Comparison of ENCODE assay signal across 8 mouse cellular contexts in the genomic region with DNA sequence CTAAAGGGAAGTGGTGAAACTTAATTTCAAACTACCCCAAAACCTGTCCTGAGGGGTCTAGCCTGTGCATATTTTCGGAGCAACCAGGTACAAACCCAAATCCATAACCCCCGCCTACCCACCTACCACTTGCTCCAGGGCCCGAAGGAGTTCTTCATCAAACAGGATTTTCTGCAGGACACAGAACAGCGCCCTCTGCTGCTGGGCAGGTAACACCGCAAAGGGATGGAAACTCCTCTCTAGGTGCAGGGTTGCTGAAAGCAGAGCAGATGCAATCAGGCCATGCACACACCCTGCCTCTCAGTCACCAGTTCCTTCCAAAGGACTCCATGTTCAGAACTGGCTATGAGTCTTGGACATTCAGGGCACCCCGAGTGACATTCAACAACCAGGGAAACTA. TPM values are rescaled to one million over a fixed set of nuclear protein-coding genes. Genes with fewer than 3 reads are reported as not detected.
DNase-seq lines count a peak whose midpoint lies in the region; ATAC-seq and TF ChIP-seq lines count a peak whose summit lies in the region.
"Had no signal": no experiment of that assay in that cellular context is flagged by ENCODE, and none has a peak within 500 bp of the region (broad histone marks: within the 10 kb centered on the region; RNA-seq: fewer than 3 reads in every experiment).

No protein-coding gene starts in this region.

- 35% methylated on average over 6 of the region's 6 CpGs for WGBS in liver, embryonic 13.5 days (ENCODE audit: insufficient replicate concordance)

- no peak overlapping the region for H3K27ac ChIP-seq in ES-Bruce4 (ENCODE audit: insufficient read depth, low read length)
- no peak overlapping the region for H3K27ac ChIP-seq in embryonic fibroblast, embryonic 13.5 days (ENCODE audit: insufficient read depth, low read length)
- H3K27ac ChIP-seq in liver, embryonic 13.5 days = no peak overlapping the region

- no peaks in the 10 kb centered on the region for H3K36me3 ChIP-seq in ES-Bruce4 (ENCODE audit: control insufficient read depth, insufficient read depth, low read length, poor library complexity, severe bottlenecking)
- no peaks in the 10 kb centered on the region for H3K36me3 ChIP-seq in liver, embryonic 13.5 days

- H3K4me1 ChIP-seq in ES-Bruce4 (ENCODE audit: control insufficient read depth, insufficient read depth, low read length) = no peaks in the 10 kb centered on the region
- peaks cover 4% of the 10 kb centered on the region; the same call in 1 of the 2 replicates for H3K4me1 ChIP-seq in embryonic fibroblast, embryonic 13.5 days (ENCODE audit: control insufficient read depth, insufficient read depth, low read length)
- H3K4me1 ChIP-seq in liver, embryonic 13.5 days (replicated peaks) = no peaks in the 10 kb centered on the region

- no peak for TF ChIP-seq EP300 in ES-Bruce4 (IDR thresholded peaks at IDR 0.05; ENCODE audit: insufficient read depth, low read depth, low read length)

- ATAC-seq in liver, embryonic 13.5 days (ENCODE audit: low read depth) = no peak

- TF ChIP-seq CTCF in ES-Bruce4 (IDR thresholded peaks at IDR 0.05; ENCODE audit: low read depth, low read length) = peak; percentile 91
- peak; percentile 69; the same call in 1 of the 2 replicates for TF ChIP-seq CTCF in embryonic fibroblast, embryonic 13.5 days (IDR thresholded peaks at IDR 0.05; ENCODE audit: borderline replicate concordance, insufficient read depth, low read length)

- H3K9ac ChIP-seq in ES-Bruce4 (ENCODE audit: low read depth, poor library complexity, severe bottlenecking) = no peak overlapping the region
- H3K9ac ChIP-seq in liver, embryonic 13.5 days = no peak overlapping the region

- H3K27me3 ChIP-seq in ES-Bruce4 (ENCODE audit: control insufficient read depth, insufficient read depth, low read length, poor library complexity, severe bottlenecking) = no peaks in the 10 kb centered on the region
- no peaks in the 10 kb centered on the region for H3K27me3 ChIP-seq in liver, embryonic 13.5 days

- H3K4me2 ChIP-seq in liver, embryonic 13.5 days = no peak overlapping the region

- no peak for TF ChIP-seq POLR2A in ES-Bruce4 (IDR thresholded peaks at IDR 0.05; ENCODE audit: insufficient read depth, low read length)
- no peak for TF ChIP-seq POLR2A in embryonic fibroblast, embryonic 13.5 days (IDR thresholded peaks at IDR 0.05; ENCODE audit: low read depth, low read length)

- H3K4me3 ChIP-seq in ES-Bruce4 (ENCODE audit: low read depth, low read length) = no peak overlapping the region
- no peak overlapping the region for H3K4me3 ChIP-seq in embryonic fibroblast, embryonic 13.5 days (ENCODE audit: insufficient read depth, low read length)
- no peak overlapping the region for H3K4me3 ChIP-seq in liver, embryonic 13.5 days (replicated peaks)
- H3K4me3 ChIP-seq: erythroblast, embryonic 14.5 days had no signal

- H3K9me3 ChIP-seq in ES-Bruce4 (replicated peaks; ENCODE audit: control insufficient read depth, insufficient read depth, low read length, poor library complexity, severe bottlenecking) = no peaks in the 10 kb centered on the region; the same call in 1 of the 2 replicates
- H3K9me3 ChIP-seq in liver, embryonic 13.5 days (replicated peaks) = no peaks in the 10 kb centered on the region

- peak; percentile 30 to 48 for DNase-seq in layer of hippocampus, postnatal 10 days (ENCODE audit: low spot score in 2 of 2)
- DNase-seq in layer of hippocampus, adult 18-20 months (ENCODE audit: low spot score in 2 of 2) = no peak
- DNase-seq in adrenal gland, postnatal 10 days = peak; percentile 60
- DNase-seq in liver, embryonic 13.5 days = peak; percentile 5
- DNase-seq in spleen, postnatal 4 days (ENCODE audit: low spot score in 2 of 2) = peak; percentile 25 to 72

RNA-seq across cellular contexts. Expression of a gene that starts 42.8 kb away (rescaled TPM):
- 10 to 100 TPM; 14.6 to 15.6 TPM for total RNA-seq in layer of hippocampus, postnatal 10 days (2021)
- total RNA-seq in layer of hippocampus, adult 18-20 months (2021) = 10 to 100 TPM in 1 of 2 experiments, 1 to 10 TPM in 1; 10.0 to 10.7 TPM
- 0.62 and 1.1 TPM in 2 replicates for polyA plus RNA-seq in ES-Bruce4 (2011; ENCODE audit: insufficient read depth, insufficient read length, low read depth, missing spikeins)
- total RNA-seq in adrenal gland, postnatal 10 days (2021) = 1 to 10 TPM; 2.8 TPM
- 4.6 and 4.7 TPM in 2 replicates for polyA plus RNA-seq in embryonic fibroblast, embryonic 13.5 days (2011; ENCODE audit: insufficient read length, low read depth, missing spikeins)
- 15.2 and 15.5 TPM in 2 replicates for polyA plus RNA-seq in liver, embryonic 13.5 days (2015; fragmentation: Nextera tagmentation; extraction: Ambion mirVana)

Comparison
In these comparisons a context has a peak if more than half of its experiments do, and no peak if none do; other contexts are left out.
1. DNase-seq: peak in layer of hippocampus, postnatal 10 days (2 of 2), adrenal gland, postnatal 10 days (single experiment), liver, embryonic 13.5 days (single experiment) and spleen, postnatal 4 days (2 of 2); none in layer of hippocampus, adult 18-20 months (0 of 2).